Comparison of ENCODE assay signal across 9 mouse cellular contexts in the genomic region with DNA sequence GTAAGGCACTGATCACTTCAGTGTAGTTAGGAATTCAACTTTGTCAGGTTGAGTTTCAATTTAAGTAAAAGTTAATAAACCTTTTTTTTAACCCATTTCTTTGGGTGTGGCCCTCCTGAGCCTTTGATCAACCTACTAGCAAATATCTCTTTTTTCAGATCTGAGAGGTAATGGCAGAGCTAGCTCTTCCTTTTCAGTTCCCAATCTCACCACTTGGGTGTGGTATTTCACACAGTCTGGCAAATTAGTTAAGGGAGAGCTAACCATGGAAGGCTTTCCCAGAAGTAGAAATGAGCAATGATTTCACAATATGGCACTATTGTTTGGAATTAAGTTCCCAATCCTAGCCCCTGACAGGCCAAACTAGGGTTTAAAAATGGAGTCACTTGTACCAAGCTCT. TPM values are rescaled to one million over a fixed set of nuclear protein-coding genes. Genes with fewer than 3 reads are reported as not detected.
A peak's percentile ranks its signal among the peaks of the same experiment; 100 is the strongest.
DNase-seq lines count a peak whose midpoint lies in the region; ATAC-seq and TF ChIP-seq lines count a peak whose summit lies in the region.
"Had no signal": no experiment of that assay in that cellular context is flagged by ENCODE, and none has a peak within 500 bp of the region (broad histone marks: within the 10 kb centered on the region; RNA-seq: fewer than 3 reads in every experiment).

No protein-coding gene starts in this region.

- no peaks in the 10 kb centered on the region for H3K9me3 ChIP-seq in kidney, postnatal 0 days (replicated peaks; ENCODE audit: low read length)
- H3K9me3 ChIP-seq in MEL (replicated peaks; ENCODE audit: insufficient read depth, low read length), result no peaks in the 10 kb centered on the region

- no peaks in the 10 kb centered on the region for H3K36me3 ChIP-seq in kidney, postnatal 0 days (ENCODE audit: insufficient read depth, low read length)
- no peaks in the 10 kb centered on the region; a peak in 2 of 4 replicates for H3K36me3 ChIP-seq in MEL (ENCODE audit: control insufficient read depth in 1 of 2, insufficient read depth in 2 of 2, low read length in 2 of 2)

- H3K27me3 ChIP-seq in kidney, postnatal 0 days (ENCODE audit: insufficient read depth, low read length), result no peaks in the 10 kb centered on the region
- H3K27me3 ChIP-seq in MEL (ENCODE audit: control insufficient read depth in 1 of 2, insufficient read depth in 2 of 2, low read length in 2 of 2), result no peaks in the 10 kb centered on the region

- peak; percentile 85 for TF ChIP-seq RAD21 in MEL (IDR thresholded peaks at IDR 0.05; ENCODE audit: low read depth, low read length)

- H3K79me2 ChIP-seq in MEL (ENCODE audit: control insufficient read depth, insufficient read depth, low read length, poor library complexity), result no peaks in the 10 kb centered on the region

- no peak overlapping the region for H3K9ac ChIP-seq in kidney, postnatal 0 days (ENCODE audit: low read depth, low read length)
- no peak overlapping the region for H3K9ac ChIP-seq in MEL (ENCODE audit: control insufficient read depth, low read depth, low read length, poor library complexity, severe bottlenecking)

- no peak overlapping the region for H3K4me2 ChIP-seq in kidney, postnatal 0 days (ENCODE audit: low read length)

- H3K4me3 ChIP-seq in kidney, postnatal 0 days (replicated peaks; ENCODE audit: low read depth, low read length), result no peak overlapping the region
- no peak overlapping the region for H3K4me3 ChIP-seq in MEL (ENCODE audit: control insufficient read depth in 1 of 2, insufficient read depth in 1 of 2, low read depth in 2 of 2, low read length in 2 of 2)
- H3K4me3 ChIP-seq: erythroblast, embryonic 14.5 days had no signal

- intact Hi-C loops in left cerebral cortex, postnatal 25 days (cut with DNase I), result no loop called here

- H3K4me1 ChIP-seq in kidney, postnatal 0 days (replicated peaks; ENCODE audit: insufficient read depth, low read length), result no peaks in the 10 kb centered on the region
- peaks cover 0 to 3% of the 10 kb centered on the region in 2 experiments; a peak in 1 of 4 replicates for H3K4me1 ChIP-seq in MEL (ENCODE audit: control insufficient read depth in 1 of 2, insufficient read depth in 2 of 2, low read length in 2 of 2)

- no peak for TF ChIP-seq EP300 in MEL (IDR thresholded peaks at IDR 0.05; ENCODE audit: low read depth in 1 of 2, low read length in 2 of 2)

- no peak for TF ChIP-seq POLR2A in MEL (IDR thresholded peaks at IDR 0.05; ENCODE audit: control insufficient read depth in 1 of 2, insufficient read depth in 1 of 2, low read depth in 1 of 2, low read length in 2 of 2, poor library complexity in 1 of 2)

- DNase-seq in kidney, postnatal 0 days (ENCODE audit: low spot score), result peak; percentile 65
- DNase-seq in kidney, postnatal 25 days, result no peak
- DNase-seq in B cell, adult 2 months, result peak; percentile 37 to 47
- peak; percentile 70 for DNase-seq in MEL (ENCODE audit: low read depth, low spot score)
- peak; percentile 27 to 52 for DNase-seq in left cerebral cortex, postnatal 25 days (ENCODE audit: low spot score in 2 of 2)
- no peak for DNase-seq in urinary bladder, postnatal 4 days (ENCODE audit: low spot score in 2 of 2)
- no peak for DNase-seq in yolk sac, embryonic 10.5 days (ENCODE audit: low spot score)
- no peak for DNase-seq in MN1 (ENCODE audit: low spot score)

- no peak overlapping the region for H3K27ac ChIP-seq in kidney, postnatal 0 days
- H3K27ac ChIP-seq in MEL (ENCODE audit: control insufficient read depth, low read depth, low read length), result no peak overlapping the region

- ATAC-seq in kidney, postnatal 0 days (replicated peaks; ENCODE audit: low FRiP score, low read depth), result no peak

- peak; percentile 72 for TF ChIP-seq CTCF in kidney, postnatal 0 days (IDR thresholded peaks at IDR 0.05; ENCODE audit: low read depth)
- peak in 2 of 3 experiments; percentile 66 to 79; a peak in 4 of 6 replicates for TF ChIP-seq CTCF in MEL (IDR thresholded peaks at IDR 0.05 in 2 of 3, conservative IDR thresholded peaks at IDR 0.05 in 1 of 3; ENCODE audit: control insufficient read depth in 1 of 3, insufficient read depth in 1 of 3, low read depth in 2 of 3, low read length in 3 of 3, poor library complexity in 1 of 3, severe bottlenecking in 1 of 3)

TF ChIP-seq in MEL, 35 proteins besides CTCF, POLR2A, EP300 and RAD21:
- TF ChIP-seq BHLHE40 (IDR thresholded peaks at IDR 0.05; ENCODE audit: borderline replicate concordance, low read depth, low read length), result no peak
- no peak for TF ChIP-seq TAL1 (IDR thresholded peaks at IDR 0.05; ENCODE audit: low read length)
- peak; percentile 73 for TF ChIP-seq GATA1 (IDR thresholded peaks at IDR 0.05; ENCODE audit: low read depth, low read length)
- peak; percentile 88 for TF ChIP-seq SMC3 (IDR thresholded peaks at IDR 0.05; ENCODE audit: low read depth, low read length)
- TF ChIP-seq ZC3H11A (IDR thresholded peaks at IDR 0.05; ENCODE audit: low read depth, low read length), result peak; percentile 89
- TF ChIP-seq TCF12 (IDR thresholded peaks at IDR 0.05; ENCODE audit: low read depth, low read length), result no peak
- no peak for TF ChIP-seq MYB (IDR thresholded peaks at IDR 0.05; ENCODE audit: low read depth, low read length)
- no peak for TF ChIP-seq CHD1 (IDR thresholded peaks at IDR 0.05; ENCODE audit: low read depth, low read length)

RNA-seq across cellular contexts. Expression of a gene that starts 13.3 kb away (rescaled TPM):
- 1.7 and 1.8 TPM in 2 replicates for polyA plus RNA-seq in kidney, postnatal 0 days (2015; fragmentation: Nextera tagmentation; extraction: Ambion mirVana)
- 6.8 and 7.7 TPM in 2 replicates for total RNA-seq in MEL (2012; rRNA removed)
- polyA plus RNA-seq in MEL (2012; ENCODE audit: insufficient read depth in 1 of 2, insufficient read length in 2 of 2, low read depth in 1 of 2, low replicate concordance in 2 of 2, missing spikeins in 1 of 2), result 10 to 100 TPM in 1 of 2 experiments, not detected in 1; 10.4 TPM
- total RNA-seq in left cerebral cortex, postnatal 25 days (2021), result 1 to 10 TPM; 1.4 to 2.1 TPM
- polyA plus RNA-seq: erythroblast, embryonic 14.5 days had no signal

RNA-seq across cellular contexts. Expression of a gene that starts 59.2 kb away (rescaled TPM):
- polyA plus RNA-seq in kidney, postnatal 0 days (2015; fragmentation: Nextera tagmentation; extraction: Ambion mirVana), result 0.03 and 0.10 TPM in 2 replicates
- 0.72 and 0.73 TPM in 2 replicates for total RNA-seq in MEL (2012; rRNA removed)
- polyA plus RNA-seq in MEL (2012; ENCODE audit: insufficient read depth in 1 of 2, insufficient read length in 2 of 2, low read depth in 1 of 2, low replicate concordance in 2 of 2, missing spikeins in 1 of 2), result 1 to 10 TPM in 1 of 2 experiments, not detected in 1; 1.3 TPM
- under 1 TPM; 0.39 to 0.64 TPM for total RNA-seq in left cerebral cortex, postnatal 25 days (2021)

Comparison
In these comparisons a context has a peak if more than half of its experiments do, and no peak if none do; other contexts are left out.
1. DNase-seq: peak in kidney, postnatal 0 days (single experiment), B cell, adult 2 months (2 of 2), MEL (single experiment) and left cerebral cortex, postnatal 25 days (2 of 2); none in kidney, postnatal 25 days (0 of 2), urinary bladder, postnatal 4 days (0 of 2), yolk sac, embryonic 10.5 days (single experiment) and MN1 (single experiment).